Mouse (Mus musculus): ENCODE measurements at regions not wholly inside any gene's neighbourhood (a gene's known extent, or its start where the extent isn't known, plus 50 kb on each side); places are given as distances from the start of the nearest gene placed in this dataset.

DNA sequence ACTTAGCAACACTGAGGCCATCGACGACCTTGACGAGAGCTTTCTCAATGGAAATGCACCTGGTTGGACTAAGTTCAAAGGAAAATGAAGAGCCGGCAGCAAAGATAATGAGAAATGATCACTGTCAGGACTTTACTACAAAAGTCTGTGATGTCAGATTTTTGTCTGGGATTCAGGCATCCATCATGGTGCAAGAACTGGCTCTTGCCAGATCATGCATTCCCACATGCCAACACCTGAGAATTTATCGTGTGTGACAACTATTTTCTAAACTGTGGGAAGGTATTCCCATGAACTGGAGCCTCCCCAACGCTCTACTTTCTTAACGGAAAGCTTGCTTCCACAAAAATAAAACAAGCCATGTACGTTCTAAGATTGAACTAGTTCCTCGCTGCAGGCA is 58.1 kb downstream of the Irx6 start:
- in situ Hi-C loops (cut with MboI, MseI): loop anchor here in 1 of 2 experiments (5.0 kb wide), 1 partner anchor 795 kb away; no protein-coding TSS in a partner anchor

DNA sequence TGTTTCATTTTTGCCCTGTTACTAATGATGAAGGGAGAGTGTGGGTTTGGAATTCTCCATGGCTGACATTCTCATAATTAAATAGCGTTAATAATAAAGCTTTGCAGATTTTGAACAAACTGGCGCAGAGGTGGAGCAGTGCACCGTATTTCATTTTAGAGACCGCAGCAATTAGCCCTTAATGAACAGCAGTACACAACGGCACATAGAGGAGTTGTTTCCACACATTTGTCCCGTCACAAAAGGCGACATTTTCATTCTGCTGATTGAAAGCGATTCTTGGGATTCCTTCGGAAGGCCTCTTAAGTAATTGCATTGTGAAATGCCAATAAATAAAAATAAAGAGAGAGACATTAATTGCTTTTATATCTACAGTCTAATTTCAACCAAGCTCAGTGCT is 61.6 kb downstream of the Irx6 start:
- in situ Hi-C loops (cut with MboI, MseI): no loop called here

DNA sequence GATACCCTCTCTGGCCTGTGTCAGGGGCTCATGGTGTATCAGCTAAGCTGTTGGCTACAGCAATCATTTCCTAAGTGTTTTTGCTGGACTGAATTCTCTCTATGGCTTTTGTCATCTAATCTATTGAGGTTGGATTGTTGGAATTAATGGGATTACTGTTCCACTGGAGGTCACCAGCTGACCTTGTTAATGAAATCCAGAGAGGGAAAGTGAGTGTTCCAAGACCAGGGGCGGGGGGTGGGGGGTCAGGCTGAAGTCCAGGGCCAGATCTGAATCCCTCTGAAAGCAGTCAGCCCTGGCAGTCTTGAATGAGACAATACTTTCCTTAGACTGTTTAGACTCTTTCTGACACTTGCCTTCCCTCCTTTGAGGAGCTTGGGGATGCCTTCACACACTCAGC is 64.0 kb downstream of the Irx6 start:
- in situ Hi-C loops (cut with MboI, MseI): no loop called here

DNA sequence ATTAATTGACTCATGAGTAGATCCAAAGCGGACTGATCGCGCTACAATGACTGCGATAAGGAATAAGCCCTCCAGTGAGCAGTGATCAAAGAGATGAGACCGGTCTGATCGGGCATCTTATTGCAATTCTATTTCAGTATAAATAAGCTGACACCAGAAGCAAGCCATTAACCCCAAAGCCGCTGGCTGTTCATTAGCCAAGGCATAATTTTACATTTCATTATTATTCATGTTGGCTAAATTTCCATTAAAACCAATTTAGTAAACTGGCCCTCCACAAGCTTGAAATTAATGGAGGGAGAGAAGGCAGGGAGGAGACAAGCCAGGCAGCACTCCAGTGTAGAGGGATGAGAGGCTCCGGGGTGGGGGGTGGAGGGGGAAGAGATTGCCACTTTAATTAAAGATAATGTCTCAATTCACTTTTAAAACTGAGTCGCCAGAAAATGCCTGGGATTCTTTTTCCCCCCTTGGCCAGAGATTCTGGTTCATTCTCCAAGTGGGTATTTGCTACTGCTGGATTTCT is 66.3 kb downstream of the Irx6 start:
- in situ Hi-C loops (cut with MboI, MseI): no loop called here

DNA sequence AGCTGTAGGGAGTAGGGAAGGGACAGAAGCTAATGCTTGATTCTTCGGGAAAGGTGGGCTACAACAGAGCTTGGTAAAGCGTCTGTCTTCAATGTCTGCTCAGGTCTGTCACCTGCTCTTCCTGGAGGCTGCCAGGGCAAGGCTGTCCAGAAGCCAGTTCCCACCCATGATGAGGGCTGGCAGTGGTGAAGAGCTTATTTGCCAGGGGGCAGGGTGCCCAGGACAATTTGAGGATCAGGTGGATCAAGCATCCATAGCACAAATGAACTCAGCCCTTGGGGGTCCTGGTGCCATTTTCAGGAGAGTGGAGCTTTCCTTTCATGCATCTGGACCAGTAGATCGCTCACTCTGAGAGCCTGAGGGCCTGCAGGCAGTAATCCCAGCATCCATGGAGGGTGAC is 67.7 kb downstream of the Irx6 start:
- in situ Hi-C loops (cut with MboI, MseI): no loop called here

DNA sequence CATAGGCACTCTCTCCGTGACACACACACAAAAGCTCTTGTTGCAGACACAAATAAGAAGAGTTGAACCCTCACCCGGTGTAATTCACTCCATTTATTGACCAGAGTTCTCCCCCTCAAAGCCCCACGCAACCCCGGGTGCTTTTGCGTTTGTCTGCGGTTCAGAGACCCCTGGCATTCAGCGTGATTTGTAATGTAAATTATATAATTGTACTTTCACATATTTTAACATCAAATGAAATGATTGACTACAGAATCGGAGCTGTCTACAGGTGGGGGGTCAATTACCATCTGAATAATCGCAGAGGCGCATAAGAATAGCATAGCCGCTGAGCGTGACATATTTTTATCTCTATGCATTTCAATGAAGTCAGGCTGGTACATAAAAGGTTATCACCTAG is 69.0 kb downstream of the Irx6 start:
- in situ Hi-C loops (cut with MboI, MseI): no loop called here

DNA sequence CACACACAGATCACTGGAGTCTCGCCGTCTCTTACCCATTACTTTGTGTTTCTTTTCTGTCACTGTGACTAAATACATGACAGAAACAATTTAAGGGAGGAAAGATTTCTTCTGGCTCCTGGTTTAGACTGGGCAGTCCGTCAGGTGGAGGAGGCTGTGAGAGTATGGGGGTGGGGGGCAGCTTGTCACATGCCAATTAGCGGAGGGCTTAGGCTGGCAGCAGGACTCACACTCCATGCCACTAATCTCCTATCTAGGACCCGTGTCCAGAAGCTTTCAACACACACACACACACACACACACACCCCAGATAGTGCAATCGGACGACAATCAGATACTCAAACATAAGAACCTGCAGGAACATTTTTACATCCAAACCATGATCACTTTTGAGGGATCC is 73.0 kb downstream of the Irx6 start:
- in situ Hi-C loops (cut with MboI, MseI): no loop called here

DNA sequence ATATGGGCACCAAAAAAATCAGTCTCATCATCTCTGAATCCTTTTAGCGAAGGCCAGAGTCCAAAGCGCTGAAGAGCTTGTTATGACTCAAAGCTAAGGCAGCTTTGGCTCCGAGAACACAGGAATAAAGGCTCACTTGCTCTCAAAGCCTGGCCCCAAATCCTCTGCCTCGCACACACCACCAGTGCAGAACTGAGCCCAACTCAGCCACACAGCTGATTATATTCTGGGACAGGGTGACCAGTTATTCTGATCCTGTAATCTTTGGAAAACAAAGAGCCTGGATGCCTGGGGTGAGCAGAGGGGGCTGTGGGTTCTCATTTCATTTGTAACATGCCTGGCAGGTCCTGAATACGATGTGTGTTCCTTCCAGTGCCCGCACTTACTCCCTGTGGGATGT is 73.9 kb downstream of the Irx6 start:
- in situ Hi-C loops (cut with MboI, MseI): no loop called here

DNA sequence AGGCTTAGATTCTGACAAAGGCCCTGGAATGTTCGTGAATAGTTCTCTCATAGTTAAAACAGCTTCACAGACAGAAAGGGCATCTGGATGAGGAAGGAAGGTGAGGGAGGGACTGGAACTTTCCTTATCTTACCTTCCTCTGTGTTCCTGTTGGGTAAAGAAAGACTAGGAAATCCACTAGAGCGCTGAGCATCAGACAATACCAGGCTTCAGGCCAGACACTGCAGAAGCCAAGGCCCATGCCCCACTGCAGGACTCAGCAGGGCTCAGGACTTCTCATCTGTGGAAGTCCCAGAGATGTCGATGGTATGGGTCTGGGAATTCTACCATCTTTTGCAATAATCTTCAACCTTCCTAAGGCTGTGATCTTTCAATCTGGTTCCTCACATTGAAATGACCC is 67.2 kb upstream of the Mmp2 start:
- in situ Hi-C loops (cut with MboI, MseI): no loop called here

DNA sequence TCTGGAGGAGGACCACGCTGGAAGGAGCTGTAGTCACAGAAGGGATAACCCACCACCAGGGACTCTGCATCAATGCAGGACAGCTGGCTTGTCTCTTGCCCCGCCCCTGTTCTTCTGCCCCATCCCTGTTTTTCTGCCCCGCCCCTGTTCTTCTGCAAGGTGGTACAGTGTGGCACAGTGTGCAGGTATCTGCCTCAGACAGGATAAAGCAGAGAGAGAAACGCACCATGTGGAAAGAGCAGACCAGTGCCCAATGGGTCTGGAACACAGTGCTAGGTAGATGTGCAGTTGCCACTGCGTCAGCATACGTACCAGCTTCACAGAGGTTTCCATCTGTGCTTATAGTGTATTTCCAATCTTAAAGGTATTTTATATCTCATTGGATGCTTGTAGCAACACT is 66.2 kb upstream of the Mmp2 start:
- in situ Hi-C loops (cut with MboI, MseI): no loop called here

DNA sequence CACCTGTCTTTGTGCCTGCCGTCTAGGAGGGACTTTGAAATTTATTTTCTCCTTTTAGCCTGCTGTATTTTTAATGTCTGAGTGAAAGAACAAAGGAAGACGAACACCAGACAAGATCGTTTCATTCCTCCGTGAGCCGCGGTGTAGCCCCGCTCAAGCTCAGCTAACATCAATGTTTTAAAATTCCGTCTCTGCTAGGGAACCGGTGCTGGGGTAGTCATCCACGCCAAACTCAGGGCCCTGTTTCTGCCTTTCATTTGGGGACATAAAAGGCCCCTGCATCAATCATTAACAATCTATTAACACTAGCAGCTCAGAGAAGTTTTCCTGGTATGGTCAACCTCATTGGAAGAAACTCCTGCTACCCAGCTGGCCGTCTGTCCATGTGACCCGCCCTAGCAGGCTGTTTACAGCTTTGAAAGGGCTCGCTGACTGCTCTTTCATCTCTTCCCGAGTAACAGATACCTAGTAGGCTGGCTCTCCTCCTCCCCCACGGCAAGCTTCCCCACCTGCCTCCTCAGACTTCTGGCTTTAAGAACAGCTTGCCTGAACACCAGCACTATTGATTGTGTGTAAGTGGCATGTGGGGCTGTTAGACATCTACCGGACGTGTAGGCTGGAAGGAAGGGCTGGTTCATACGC is 65.0 kb upstream of the Mmp2 start:
- in situ Hi-C loops (cut with MboI, MseI): no loop called here

DNA sequence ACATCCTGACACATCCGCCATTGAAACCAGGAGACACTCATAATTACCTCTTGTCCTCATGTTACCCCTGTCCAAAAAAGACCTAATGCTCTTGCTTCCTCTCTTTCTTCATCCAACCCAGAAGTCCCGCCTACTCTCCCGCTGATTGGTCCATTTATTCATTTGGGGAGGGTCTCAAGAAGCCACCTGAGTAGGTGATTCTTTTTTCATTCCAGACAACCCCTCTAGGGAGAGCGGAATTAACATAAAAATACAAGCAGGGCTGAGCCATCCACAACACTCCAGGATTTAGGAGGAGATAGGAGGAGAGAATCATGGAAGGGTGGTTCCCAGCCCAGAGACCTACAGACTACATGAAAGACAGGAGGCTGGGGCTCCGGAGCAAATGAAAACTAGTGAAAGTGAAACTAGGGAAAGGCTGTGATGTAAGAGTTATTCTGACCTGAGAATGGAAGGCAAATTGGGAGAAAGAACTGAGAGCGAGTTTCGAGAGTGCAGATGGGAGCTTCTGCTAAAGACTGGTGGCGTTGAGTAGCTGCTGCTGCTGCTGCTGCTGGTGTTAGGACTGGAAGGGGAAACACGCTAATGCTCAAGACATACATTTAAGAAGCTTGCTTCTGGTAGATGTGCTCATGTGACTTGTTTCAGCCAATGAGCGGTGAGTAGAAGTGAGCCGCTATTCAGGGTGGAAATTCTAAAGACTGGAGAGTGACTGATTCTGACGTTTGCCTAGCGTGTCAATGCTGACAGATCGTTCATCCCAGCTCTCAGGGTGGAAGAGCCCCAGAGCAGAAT is 55.0 kb upstream of the Mmp2 start:
- in situ Hi-C loops (cut with MboI, MseI): no loop called here

DNA sequence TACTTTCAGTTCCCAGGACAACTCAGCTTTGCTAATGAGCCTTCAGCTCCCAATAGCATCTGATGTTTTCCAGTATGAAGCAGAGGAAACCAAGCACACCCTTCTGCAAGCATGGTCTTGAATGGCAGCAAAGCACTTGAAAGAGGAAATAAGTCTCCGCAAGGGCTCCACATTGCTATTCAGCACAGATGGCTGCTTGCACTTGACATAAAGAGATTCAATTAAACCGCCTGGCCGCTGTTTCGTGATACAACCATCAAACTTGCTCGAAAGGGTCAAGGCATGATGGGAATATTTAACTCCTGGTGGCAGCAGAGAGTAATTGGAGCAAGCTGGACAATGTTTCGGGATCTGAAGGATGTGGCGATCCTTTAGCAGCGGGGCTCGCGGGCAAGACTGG is 54.3 kb upstream of the Mmp2 start:
- in situ Hi-C loops (cut with MboI, MseI): no loop called here

DNA sequence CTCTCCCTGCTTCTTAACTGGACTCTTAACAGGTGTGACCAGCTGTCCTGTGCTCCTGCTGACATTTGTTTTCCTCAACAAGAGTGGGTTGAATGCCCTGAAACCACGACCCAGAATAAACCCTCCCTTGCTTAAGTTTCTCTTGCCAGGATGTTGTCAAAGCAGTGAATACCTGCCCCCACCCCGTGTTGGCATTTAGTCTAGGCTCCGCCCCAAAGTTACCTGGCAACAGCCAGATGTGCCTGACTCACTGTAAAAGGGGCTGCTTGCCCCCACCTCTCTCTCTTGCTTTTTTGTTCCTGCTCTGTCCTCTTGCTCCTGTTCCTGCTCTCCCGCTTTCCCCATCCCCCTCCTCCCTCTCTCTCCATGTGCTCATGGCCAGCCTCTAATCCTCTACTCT is 51.9 kb upstream of the Mmp2 start:
- in situ Hi-C loops (cut with MboI, MseI): no loop called here

DNA sequence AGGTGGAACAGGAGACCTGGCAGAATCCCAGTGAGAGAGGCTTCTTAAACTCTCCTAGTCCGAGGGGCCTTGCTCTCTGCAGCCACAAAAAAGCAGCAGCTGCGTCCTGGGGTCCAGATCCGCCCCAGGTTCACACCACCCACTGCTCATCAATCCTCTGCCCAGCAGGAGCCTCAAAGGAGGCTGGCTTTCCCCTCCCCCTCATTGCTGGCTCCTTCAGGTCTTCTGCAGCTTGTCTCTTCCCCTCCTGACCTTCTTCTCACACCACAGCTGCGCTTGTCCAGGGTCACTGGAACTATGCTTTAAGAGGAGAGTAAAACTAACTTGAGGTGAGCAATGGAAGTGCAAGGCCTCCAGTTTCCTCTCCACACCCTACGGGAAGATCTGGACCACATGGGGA is 50.0 kb upstream of the Mmp2 start:
- in situ Hi-C loops (cut with MboI, MseI): no loop called here

Data from T-helper 17 cell (primary cell).